Mouse (Mus musculus): ENCODE data around the gene Ghr. TPM values are rescaled to one million over a fixed set of nuclear protein-coding genes. Genes with fewer than 3 reads are reported as not detected.

Ghr gene
- polyA plus RNA-seq, 1 experiment from 2014 or later, result 81.9 TPM

GRCm38 (mm10) chr15:3395700-3396099 lies 187.6 kb downstream of the Ghr start:
- no peak for ATAC-seq
- no peaks in the 10 kb centered on the region for H3K9me3 ChIP-seq (ENCODE audit: control insufficient read depth)
- H3K36me3 ChIP-seq (ENCODE audit: control insufficient read depth, insufficient read depth), result 0 out of 2 replicates have a peak, but pooled peaks cover 8% of the 10 kb centered on the region
- H3K4me3 ChIP-seq (ENCODE audit: low read depth, low read length), result no peak overlapping the region
- WGBS, result 89% methylated on average over 3 of the region's 3 CpGs
- H3K27me3 ChIP-seq (replicated peaks; ENCODE audit: control insufficient read depth, insufficient read depth, low read length), result no peaks in the 10 kb centered on the region
- no peak overlapping the region for H3K9ac ChIP-seq (ENCODE audit: low read depth, low read length)
- H3K27ac ChIP-seq (ENCODE audit: low read depth, low read length), result no peak overlapping the region
- TF ChIP-seq CTCF (IDR thresholded peaks at IDR 0.05; ENCODE audit: low read depth), result no peak
- H3K4me2 ChIP-seq (replicated peaks; ENCODE audit: low read depth), result no peak overlapping the region
- no peaks in the 10 kb centered on the region for H3K4me1 ChIP-seq (replicated peaks; ENCODE audit: control insufficient read depth, insufficient read depth, low read length)

- no peak for ATAC-seq
- no peak for TF ChIP-seq CTCF (IDR thresholded peaks at IDR 0.05; ENCODE audit: low read depth)
These were observed 192.6 kb downstream of the Ghr start for GRCm38 (mm10) chr15:3390722-3391121.

DNA sequence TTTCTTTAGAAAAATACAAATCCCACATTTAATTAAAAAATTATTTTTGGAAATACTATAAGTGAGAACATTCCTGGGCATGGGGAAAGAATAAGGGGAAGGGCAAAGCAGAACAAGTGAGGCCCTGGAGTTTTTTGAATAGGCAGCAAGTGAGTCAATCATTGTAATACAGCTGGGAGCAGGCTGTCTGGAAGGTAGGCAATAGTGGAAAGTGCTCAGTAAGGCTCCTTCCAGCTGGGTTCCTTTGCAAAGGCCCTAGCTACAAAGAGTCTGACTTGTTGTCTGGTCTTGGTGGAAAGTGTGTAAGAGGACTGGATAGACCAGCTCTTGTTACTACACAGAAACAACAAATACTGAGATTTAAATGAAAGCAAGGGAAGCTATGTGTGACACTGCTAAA lies 194.3 kb downstream of the Ghr start:
- Histone ChIP-seq H3K9ac (ENCODE audit: low read depth, low read length) (no peak overlapping the region), H3K9me3 (ENCODE audit: control insufficient read depth) (no peaks in the 10 kb centered on the region), H3K4me2 (replicated peaks; ENCODE audit: low read depth) (no peak overlapping the region), H3K4me3 (ENCODE audit: low read depth, low read length) (no peak overlapping the region), H3K36me3 (ENCODE audit: control insufficient read depth, insufficient read depth) (no peaks in the 10 kb centered on the region), H3K27ac (ENCODE audit: low read depth, low read length) (no peak overlapping the region), H3K27me3 (replicated peaks; ENCODE audit: control insufficient read depth, insufficient read depth, low read length) (no peaks in the 10 kb centered on the region), H3K4me1 (replicated peaks; ENCODE audit: control insufficient read depth, insufficient read depth, low read length) (no peaks in the 10 kb centered on the region)
- ATAC-seq, result no peak
- no peak for TF ChIP-seq CTCF (IDR thresholded peaks at IDR 0.05; ENCODE audit: low read depth)

More at GRCm38 (mm10) chr15:3390722-3391121, 192.6 kb downstream of the Ghr start:
- Histone ChIP-seq H3K4me2 (replicated peaks; ENCODE audit: low read depth) (no peak overlapping the region), H3K9me3 (ENCODE audit: control insufficient read depth) (no peaks in the 10 kb centered on the region), H3K27ac (ENCODE audit: low read depth, low read length) (no peak overlapping the region), H3K4me1 (replicated peaks; ENCODE audit: control insufficient read depth, insufficient read depth, low read length) (no peaks in the 10 kb centered on the region), H3K36me3 (ENCODE audit: control insufficient read depth, insufficient read depth) (no peaks in the 10 kb centered on the region), H3K27me3 (replicated peaks; ENCODE audit: control insufficient read depth, insufficient read depth, low read length) (no peaks in the 10 kb centered on the region), H3K4me3 (ENCODE audit: low read depth, low read length) (no peak overlapping the region), H3K9ac (ENCODE audit: low read depth, low read length) (no peak overlapping the region)

DNA sequence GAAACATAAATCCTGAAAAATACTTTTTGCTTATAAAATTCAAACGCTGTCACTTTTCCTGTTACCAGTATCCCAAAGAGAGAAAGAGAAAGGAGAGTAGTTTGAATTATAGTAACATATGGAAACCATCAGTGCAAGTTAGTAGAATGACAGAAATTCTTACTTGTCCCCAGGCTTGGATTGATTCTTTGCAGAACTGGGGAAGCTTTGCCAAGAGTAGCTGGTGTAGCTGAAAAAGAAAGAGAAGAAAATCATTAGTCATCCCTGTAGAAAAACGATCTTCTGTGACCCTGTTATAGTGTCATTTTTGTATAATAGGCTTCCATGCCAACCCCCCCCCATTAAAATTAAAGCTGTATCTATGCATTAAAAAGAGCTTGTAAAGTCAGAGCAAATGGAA lies 194.8 kb downstream of the Ghr start:
- no peak overlapping the region for H3K9ac ChIP-seq (ENCODE audit: low read depth, low read length)
- no peaks in the 10 kb centered on the region for H3K9me3 ChIP-seq (ENCODE audit: control insufficient read depth)
- no peak for TF ChIP-seq CTCF (IDR thresholded peaks at IDR 0.05; ENCODE audit: low read depth)
- no peak for ATAC-seq
- no peaks in the 10 kb centered on the region for H3K36me3 ChIP-seq (ENCODE audit: control insufficient read depth, insufficient read depth)
- no peaks in the 10 kb centered on the region for H3K27me3 ChIP-seq (replicated peaks; ENCODE audit: control insufficient read depth, insufficient read depth, low read length)
- no peaks in the 10 kb centered on the region for H3K4me1 ChIP-seq (replicated peaks; ENCODE audit: control insufficient read depth, insufficient read depth, low read length)
- 64% methylated on average over 2 of the region's 2 CpGs for WGBS
- no peak overlapping the region for H3K27ac ChIP-seq (ENCODE audit: low read depth, low read length)
- no peak overlapping the region for H3K4me2 ChIP-seq (replicated peaks; ENCODE audit: low read depth)
- H3K4me3 ChIP-seq (ENCODE audit: low read depth, low read length), result no peak overlapping the region

GRCm38 (mm10) chr15:3383788-3384187 lies 199.5 kb downstream of the Ghr start:
- H3K9ac ChIP-seq (ENCODE audit: low read depth, low read length), result no peak overlapping the region
- TF ChIP-seq CTCF (IDR thresholded peaks at IDR 0.05; ENCODE audit: low read depth), result no peak
- no peak for ATAC-seq
- no peak overlapping the region for H3K4me3 ChIP-seq (ENCODE audit: low read depth, low read length)
- H3K4me2 ChIP-seq (replicated peaks; ENCODE audit: low read depth), result no peak overlapping the region
- H3K9me3 ChIP-seq (ENCODE audit: control insufficient read depth), result no peaks in the 10 kb centered on the region
- 34% methylated on average over 2 of the region's 2 CpGs for WGBS
- no peaks in the 10 kb centered on the region for H3K27me3 ChIP-seq (replicated peaks; ENCODE audit: control insufficient read depth, insufficient read depth, low read length)
- no peaks in the 10 kb centered on the region for H3K36me3 ChIP-seq (ENCODE audit: control insufficient read depth, insufficient read depth)
- no peaks in the 10 kb centered on the region for H3K4me1 ChIP-seq (replicated peaks; ENCODE audit: control insufficient read depth, insufficient read depth, low read length)
- no peak overlapping the region for H3K27ac ChIP-seq (ENCODE audit: low read depth, low read length)

- ATAC-seq, result no peak
- no peak overlapping the region for H3K9ac ChIP-seq (ENCODE audit: low read depth, low read length)
- whole genome bisulfite sequencing, result 36% methylated on average over 6 of the region's 6 CpGs
- no peaks in the 10 kb centered on the region for H3K9me3 ChIP-seq (ENCODE audit: control insufficient read depth)
- H3K4me1 ChIP-seq (replicated peaks; ENCODE audit: control insufficient read depth, insufficient read depth, low read length), result no peaks in the 10 kb centered on the region
- no peak for TF ChIP-seq CTCF (IDR thresholded peaks at IDR 0.05; ENCODE audit: low read depth)
- H3K27me3 ChIP-seq (replicated peaks; ENCODE audit: control insufficient read depth, insufficient read depth, low read length), result no peaks in the 10 kb centered on the region
- no peaks in the 10 kb centered on the region for H3K36me3 ChIP-seq (ENCODE audit: control insufficient read depth, insufficient read depth)
- H3K4me2 ChIP-seq (replicated peaks; ENCODE audit: low read depth), result no peak overlapping the region
- H3K4me3 ChIP-seq (ENCODE audit: low read depth, low read length), result no peak overlapping the region
- no peak overlapping the region for H3K27ac ChIP-seq (ENCODE audit: low read depth, low read length)
These were observed 201.9 kb downstream of the Ghr start for GRCm38 (mm10) chr15:3381413-3381812.

DNA sequence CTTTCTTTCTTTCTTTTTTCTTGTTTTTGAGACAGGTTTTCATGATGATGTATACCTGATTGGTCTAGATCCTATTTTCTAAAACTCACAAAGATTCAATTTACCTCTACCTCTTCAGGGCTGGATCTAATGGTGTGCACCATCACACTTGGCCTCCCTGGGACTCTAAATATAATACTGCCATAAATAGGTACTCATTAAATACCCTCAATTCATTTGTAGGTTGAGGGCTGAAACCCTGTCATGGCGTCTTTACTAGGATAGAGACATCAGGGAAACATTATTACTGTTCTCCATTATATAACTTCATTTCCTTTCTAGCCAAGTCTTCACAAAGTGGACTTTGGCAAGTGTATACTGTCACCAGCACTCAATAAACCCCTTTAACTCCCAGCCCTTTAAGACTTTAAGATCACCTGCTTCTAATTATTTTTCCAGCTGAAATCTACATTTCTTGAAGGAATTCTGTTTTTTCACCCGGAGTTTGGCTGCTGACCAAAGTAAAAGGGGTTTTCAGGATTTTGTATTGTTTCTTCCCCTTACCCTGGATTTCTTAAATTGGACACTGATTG lies 214.9 kb downstream of the Ghr start:
- no peaks in the 10 kb centered on the region for H3K36me3 ChIP-seq (ENCODE audit: control insufficient read depth, insufficient read depth)
- no peak overlapping the region for H3K9ac ChIP-seq (ENCODE audit: low read depth, low read length)
- H3K9me3 ChIP-seq (ENCODE audit: control insufficient read depth), result peaks cover 8% of the 10 kb centered on the region; the same call in 1 of the 2 replicates
- no peak overlapping the region for H3K4me2 ChIP-seq (replicated peaks; ENCODE audit: low read depth)
- no peak overlapping the region for H3K4me3 ChIP-seq (ENCODE audit: low read depth, low read length)
- H3K27ac ChIP-seq (ENCODE audit: low read depth, low read length), result no peak overlapping the region
- 81% methylated on average over 2 of the region's 2 CpGs for WGBS
- no peaks in the 10 kb centered on the region for H3K27me3 ChIP-seq (replicated peaks; ENCODE audit: control insufficient read depth, insufficient read depth, low read length)
- no peaks in the 10 kb centered on the region for H3K4me1 ChIP-seq (replicated peaks; ENCODE audit: control insufficient read depth, insufficient read depth, low read length)
- no peak for TF ChIP-seq CTCF (IDR thresholded peaks at IDR 0.05; ENCODE audit: low read depth)
- ATAC-seq, result no peak

Measured in intestine, postnatal 0 days (tissue).